Mouse (Mus musculus) G1E (cell line): ENCODE measurements at regions not wholly inside any gene's neighbourhood (a gene's known extent, or its start where the extent isn't known, plus 50 kb on each side); places are given as distances from the start of the nearest gene placed in this dataset.

Source experiments
- CTCF ChIP-seq: IDR thresholded peaks from 2 replicates; pipeline ENCODE4 v1.5.1; 2012; ENCODE audit warnings: low read depth, low read length, inconsistent platforms, mixed read lengths
- GATA1 ChIP-seq: IDR thresholded peaks from 2 replicates; pipeline ENCODE4 v1.6.1; 2012; ENCODE audit warnings: borderline replicate concordance, low read length, inconsistent platforms, mixed read lengths
- POLR2AphosphoS5 ChIP-seq: IDR thresholded peaks from 2 replicates; pipeline ENCODE4 v1.6.1; 2012; ENCODE audit warnings: low read depth, low read length, inconsistent platforms; ENCODE audit not compliant: insufficient replicate concordance

DNA sequence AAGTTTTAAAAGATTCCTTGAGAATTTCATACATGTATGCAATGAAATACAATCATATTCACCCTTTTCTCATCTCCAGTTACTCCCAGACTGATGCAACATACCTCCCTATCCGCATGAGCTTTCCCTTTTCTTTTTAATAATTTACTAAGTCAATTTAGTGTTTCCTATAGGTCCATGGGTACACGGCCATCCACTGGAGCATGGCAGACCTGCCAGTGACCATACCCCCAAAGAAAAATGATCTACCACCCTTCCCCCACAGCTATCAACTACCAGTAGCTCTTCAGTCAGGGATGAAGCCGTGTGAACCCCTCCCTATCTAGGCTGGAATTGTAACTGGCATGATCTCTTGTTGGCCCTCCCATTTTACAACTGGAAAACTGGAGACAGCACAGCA is 64.3 kb upstream of the Btbd11 start:
- TF ChIP-seq POLR2AphosphoS5, result no peak
- TF ChIP-seq CTCF, result no peak
- no peak for TF ChIP-seq GATA1
